ENCODE assay signal across 24 mouse cellular contexts in genomic region chr15:22934293-22934692, GRCm38 (mm10).
DNase-seq lines count a peak whose midpoint lies in the region; ATAC-seq and TF ChIP-seq lines count a peak whose summit lies in the region.
"Had no signal": no experiment of that assay in that cellular context is flagged by ENCODE, and none has a peak within 500 bp of the region (broad histone marks: within the 10 kb centered on the region; RNA-seq: fewer than 3 reads in every experiment).

No protein-coding gene starts in this region.

- H3K4me3 ChIP-seq in lung, embryonic 14.5 days (ENCODE audit: low read depth, low read length): no peak overlapping the region
- H3K4me3 ChIP-seq in ES-E14 (ENCODE audit: insufficient read depth in 1 of 2, low read depth in 1 of 2, low read length in 2 of 2, poor library complexity in 1 of 2, severe bottlenecking in 1 of 2): no peak overlapping the region
- no peak overlapping the region for H3K4me3 ChIP-seq in hindbrain, embryonic 12.5 days
- H3K4me3 ChIP-seq: heart, embryonic 12.5 days; heart, embryonic 15.5 days; hindbrain, embryonic 15.5 days had no signal

- no peaks in the 10 kb centered on the region for H3K9me3 ChIP-seq in lung, embryonic 14.5 days (ENCODE audit: low read depth, low read length)
- H3K9me3 ChIP-seq in ES-E14 (ENCODE audit: control insufficient read depth, insufficient read depth, low read depth, low read length): no peaks in the 10 kb centered on the region
- no peaks in the 10 kb centered on the region for H3K9me3 ChIP-seq in hindbrain, embryonic 12.5 days (replicated peaks)
- H3K9me3 ChIP-seq: G1E; heart, embryonic 12.5 days; heart, embryonic 15.5 days; hindbrain, embryonic 15.5 days had no signal

- no peak overlapping the region for H3K4me2 ChIP-seq in lung, embryonic 14.5 days
- no peak overlapping the region for H3K4me2 ChIP-seq in hindbrain, embryonic 12.5 days (replicated peaks)
- H3K4me2 ChIP-seq: heart, embryonic 12.5 days; heart, embryonic 15.5 days; hindbrain, embryonic 15.5 days had no signal

- H3K9ac ChIP-seq in lung, embryonic 14.5 days: no peak overlapping the region
- H3K9ac ChIP-seq in ES-E14 (ENCODE audit: insufficient read depth, low read depth, low read length, poor library complexity, severe bottlenecking): no peak overlapping the region
- no peak overlapping the region for H3K9ac ChIP-seq in hindbrain, embryonic 12.5 days
- H3K9ac ChIP-seq: forebrain, postnatal 0 days; heart, embryonic 12.5 days; heart, embryonic 15.5 days; hindbrain, embryonic 15.5 days had no signal

- H3K27ac ChIP-seq in lung, embryonic 14.5 days (ENCODE audit: low read depth): no peak overlapping the region
- H3K27ac ChIP-seq in ES-E14 (ENCODE audit: insufficient read depth, low read depth, low read length, poor library complexity, severe bottlenecking): no peak overlapping the region
- no peak overlapping the region for H3K27ac ChIP-seq in hindbrain, embryonic 12.5 days
- H3K27ac ChIP-seq: heart, embryonic 15.5 days; hindbrain, embryonic 15.5 days had no signal

- intact Hi-C loops in heart, postnatal 10 days (cut with DNase I): no loop called here

- no peaks in the 10 kb centered on the region for H3K27me3 ChIP-seq in lung, embryonic 14.5 days (ENCODE audit: insufficient read depth, low read length)
- H3K27me3 ChIP-seq in hindbrain, embryonic 12.5 days: no peaks in the 10 kb centered on the region
- H3K27me3 ChIP-seq: heart, embryonic 12.5 days; heart, embryonic 15.5 days; hindbrain, embryonic 15.5 days had no signal

- H3K4me1 ChIP-seq in lung, embryonic 14.5 days (ENCODE audit: insufficient read depth): no peaks in the 10 kb centered on the region
- H3K4me1 ChIP-seq in ES-E14 (ENCODE audit: control insufficient read depth in 2 of 2, insufficient read depth in 2 of 2, low read length in 2 of 2, poor library complexity in 1 of 2): no peaks in the 10 kb centered on the region
- H3K4me1 ChIP-seq in hindbrain, embryonic 12.5 days: no peaks in the 10 kb centered on the region
- H3K4me1 ChIP-seq: heart, embryonic 12.5 days; heart, embryonic 15.5 days; hindbrain, embryonic 15.5 days had no signal

- no peak for TF ChIP-seq CTCF in lung, embryonic 14.5 days (IDR thresholded peaks at IDR 0.05; ENCODE audit: low read depth)

- DNase-seq in embryo, embryonic 10 days (ENCODE audit: low spot score): peak; percentile 5
- no peak for DNase-seq in embryo, embryonic 10.5 days (ENCODE audit: low spot score)
- peak; percentile 57 for DNase-seq in lung, embryonic 14.5 days
- DNase-seq in lung, postnatal 25 days (ENCODE audit: low spot score): no peak
- no peak for DNase-seq in ES-E14 (ENCODE audit: low read depth, low spot score)
- peak; percentile 6 for DNase-seq in forelimb bud, embryonic 11.5 days (ENCODE audit: low read depth, low spot score)
- no peak for DNase-seq in heart, postnatal 10 days
- DNase-seq: adrenal gland, adult 2 months; adrenal gland, postnatal 14 days; cerebellum, adult 11 months; cerebellum, adult 2 months; cerebellum, adult 9-11 months; cerebellum, postnatal 25 days; forebrain, postnatal 0 days; gastrocnemius, postnatal 25 days; heart, adult 18-20 months; heart, postnatal 14 days; heart, postnatal 4 days had no signal

- ATAC-seq in lung, embryonic 14.5 days (ENCODE audit: insufficient read depth): peak; percentile 52; the same call in 1 of the 2 replicates
- no peak for ATAC-seq in hindbrain, embryonic 12.5 days (ENCODE audit: low FRiP score)
- ATAC-seq: forebrain, embryonic 14.5 days; forebrain, postnatal 0 days had no signal

- WGBS in lung, embryonic 14.5 days: 21% methylated on average over 4 of the region's 4 CpGs
- 74% methylated on average over 4 of the region's 4 CpGs for WGBS in hindbrain, embryonic 12.5 days

- in situ Hi-C loops in ES-E14 (cut with MboI; ENCODE audit: low sequenced_read_pairs in 2 of 2, unreplicated experiment in 2 of 2): no loop called here

- no peaks in the 10 kb centered on the region for H3K36me3 ChIP-seq in lung, embryonic 14.5 days (ENCODE audit: insufficient read depth)
- H3K36me3 ChIP-seq in ES-E14 (ENCODE audit: control insufficient read depth, insufficient read depth, low read length, poor library complexity, severe bottlenecking): no peaks in the 10 kb centered on the region
- no peaks in the 10 kb centered on the region for H3K36me3 ChIP-seq in hindbrain, embryonic 12.5 days
- H3K36me3 ChIP-seq: G1E; heart, embryonic 12.5 days; heart, embryonic 15.5 days; hindbrain, embryonic 15.5 days had no signal

TF ChIP-seq in ES-E14, 5 proteins besides CTCF, POLR2A, EP300 and RAD21:
- TF ChIP-seq CHD2 (IDR thresholded peaks at IDR 0.05; ENCODE audit: low read depth, low read length): no peak
- 0 out of 2 replicates have a peak, but pooled peaks have one; percentile 29 for TF ChIP-seq MAFK (IDR thresholded peaks at IDR 0.05; ENCODE audit: insufficient read depth, low read depth, low read length)
- no peak for TF ChIP-seq ZNF384 (IDR thresholded peaks at IDR 0.05; ENCODE audit: low read depth, low read length)

Comparison
In these comparisons a context has a peak if more than half of its experiments do, and no peak if none do; other contexts are left out.
1. DNase-seq: peak in embryo, embryonic 10 days (single experiment), lung, embryonic 14.5 days (single experiment) and forelimb bud, embryonic 11.5 days (single experiment); none in embryo, embryonic 10.5 days (single experiment), lung, postnatal 25 days (single experiment), ES-E14 (single experiment) and heart, postnatal 10 days (0 of 2).